Mouse (Mus musculus) ovary, postnatal 36 days (tissue): ENCODE results near the gene Cst3.

ENCODE experiments used
- DNase-seq: peaks from one replicate; pipeline ENCODE4 v3.0.0; 2022; ENCODE audit warnings: low spot score, mixed read lengths

Cst3 gene

GRCm38 (mm10) chr2:148856630-148857400 lies 18.7 kb downstream of the Cst3 start:
- DNase-seq, result no peak

DNA sequence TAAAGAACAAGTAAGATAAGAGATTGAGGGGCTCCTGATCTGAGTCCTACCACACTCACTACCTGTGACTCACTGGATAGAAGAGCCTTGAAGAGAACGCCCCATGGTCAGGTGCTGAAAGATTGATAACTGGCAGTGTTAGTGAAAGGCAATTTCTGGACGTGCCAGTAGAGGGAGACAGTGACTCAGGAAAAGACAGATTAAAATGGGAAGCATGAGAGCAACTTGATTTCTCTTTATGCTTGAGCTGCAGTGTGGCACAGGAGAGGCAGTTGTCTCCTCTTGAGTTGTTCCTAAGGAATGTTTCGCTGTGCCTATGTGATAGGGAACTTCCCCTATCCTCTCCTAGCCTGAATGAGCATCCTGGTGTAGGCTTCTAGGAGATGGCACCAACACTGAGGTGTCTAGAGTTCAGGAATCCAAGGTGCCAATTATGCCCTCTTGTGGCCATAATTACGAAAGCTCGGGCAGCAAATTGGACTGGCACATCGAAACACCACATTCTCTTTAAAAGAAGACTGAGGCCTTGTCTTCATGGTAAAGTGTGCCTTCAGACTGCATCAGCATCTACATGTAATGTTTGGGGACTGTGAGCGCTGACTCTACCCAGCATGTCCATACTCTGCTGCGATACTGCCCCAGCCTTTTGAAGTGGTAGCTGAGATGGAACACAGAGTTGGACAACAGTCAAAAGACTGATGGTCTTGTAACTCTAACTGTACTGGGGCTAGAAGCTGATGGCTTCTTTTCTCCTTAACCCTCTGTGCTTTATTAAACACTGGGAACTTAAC lies 24.2 kb downstream of the Cst3 start:
- peak; percentile 53 for DNase-seq

- DNase-seq, result no peak
These were observed 36.3 kb downstream of the Cst3 start for GRCm38 (mm10) chr2:148839224-148839623.

DNA sequence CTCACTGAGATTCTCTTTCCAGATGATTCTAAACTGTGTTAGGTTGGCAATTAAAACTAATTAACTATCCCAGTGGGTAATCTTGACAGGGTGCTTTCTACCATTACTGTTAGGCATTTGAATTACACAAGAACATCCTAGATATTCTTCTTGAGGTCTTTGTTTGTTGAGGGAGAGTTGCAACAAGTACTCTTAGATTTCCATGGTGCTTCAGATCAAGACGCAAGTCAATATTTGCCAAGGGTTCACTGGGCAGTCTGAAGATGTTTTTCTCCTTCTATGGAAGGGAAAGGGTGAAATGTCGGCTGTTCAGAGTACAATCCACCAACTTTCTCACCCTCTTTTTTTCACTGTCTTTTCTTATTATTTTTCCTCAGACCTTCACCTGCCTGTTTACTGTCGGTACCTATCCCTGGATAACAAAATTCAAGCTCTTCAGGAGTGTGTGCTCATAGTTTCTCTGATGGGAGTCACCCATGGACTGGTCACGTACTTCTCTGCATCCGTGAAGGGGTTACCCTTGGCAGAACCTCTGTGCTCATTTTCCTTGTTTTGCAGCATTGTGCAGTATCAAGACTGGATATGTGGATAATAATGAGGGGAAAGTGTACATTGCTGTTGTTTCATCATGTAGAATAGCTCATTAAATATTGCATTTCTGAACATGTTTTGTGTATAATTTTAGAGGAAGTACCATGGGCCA lies 37.3 kb downstream of the Cst3 start:
- no peak for DNase-seq

GRCm38 (mm10) chr2:148834912-148835311 lies 40.6 kb downstream of the Cst3 start, which contains the start of gene Cst9:
Gene Cst9, plus strand, starts transcription at chr2:148835147.
- DNase-seq, result no peak

DNA sequence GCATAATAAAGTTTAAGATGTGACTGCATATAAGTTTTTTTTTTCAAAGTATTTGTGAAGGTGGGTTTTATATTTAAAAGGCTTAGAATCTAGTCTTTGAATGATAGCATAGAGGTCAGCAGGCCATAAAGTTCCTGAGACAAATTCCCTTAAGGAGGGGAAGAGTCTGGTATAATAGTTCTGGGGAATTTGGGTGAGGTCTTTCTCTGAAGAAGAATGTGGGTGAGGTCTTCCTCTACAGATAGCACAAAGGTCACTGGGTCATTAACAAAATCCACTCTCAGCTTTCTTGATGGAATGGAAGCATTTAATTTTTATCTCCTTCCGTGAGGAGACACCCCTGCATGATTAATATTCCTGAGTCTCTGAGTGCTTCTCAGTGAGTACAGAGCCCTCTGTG lies 49.5 kb downstream of the Cst3 start:
- DNase-seq, result no peak
